Mouse (Mus musculus) lung, embryonic 14.5 days (tissue): Measurements from ENCODE around the gene Rnf26. TPM values are rescaled to one million over a fixed set of nuclear protein-coding genes. Genes with fewer than 3 reads are reported as not detected.

ENCODE experiments used
- ATAC-seq: fragments of 200-750 bp; cut with Nextera tagmentation; 2 replicates; pipeline ENCODE4 v1.8.0; 2017; ENCODE audit warnings: mild to moderate bottlenecking, moderate TSS enrichment, moderate library complexity; ENCODE audit not compliant: insufficient read depth
- DNase-seq: peaks from one replicate; pipeline ENCODE4 v3.0.0-alpha.2; 2015
- H3K27ac ChIP-seq: fragments of 300-500 bp; sonication (generic); 2 replicates; pipeline ENCODE4 v1.5.1; 2014; ENCODE audit warnings: low read depth, mild to moderate bottlenecking, moderate library complexity
- H3K27me3 ChIP-seq: fragments of 300-500 bp; sonication (generic); 2 replicates; pipeline ENCODE4 v1.6.1; 2014; ENCODE audit warnings: low read length, control low read depth; ENCODE audit not compliant: insufficient read depth
- H3K36me3 ChIP-seq: fragments of 300-500 bp; sonication (generic); 2 replicates; pipeline ENCODE4 v1.6.1; 2014; ENCODE audit warnings: control low read depth; ENCODE audit not compliant: insufficient read depth
- H3K4me1 ChIP-seq: fragments of 300-500 bp; sonication (generic); 2 replicates; pipeline ENCODE4 v1.6.1; 2014; ENCODE audit warnings: antibody characterized with exemption, control low read depth; ENCODE audit not compliant: insufficient read depth
- H3K4me2 ChIP-seq: fragments of 300-500 bp; sonication (generic); 2 replicates; pipeline ENCODE4 v1.6.1; 2014; ENCODE audit warnings: mild to moderate bottlenecking
- H3K4me3 ChIP-seq: fragments of 300-500 bp; sonication (generic); 2 replicates; pipeline ENCODE4 v1.5.1; 2014; ENCODE audit warnings: low read depth, low read length
- H3K9ac ChIP-seq: fragments of 300-500 bp; sonication (generic); 2 replicates; pipeline ENCODE4 v1.6.1; 2014
- H3K9me3 ChIP-seq: fragments of 300-500 bp; sonication (generic); 2 replicates; pipeline ENCODE4 v1.6.1; 2016; ENCODE audit warnings: low read depth, low read length, control low read depth
- CTCF ChIP-seq: IDR thresholded peaks from 2 replicates; pipeline ENCODE4 v1.5.1; 2016; ENCODE audit warnings: antibody characterized with exemption, low read depth
- whole genome bisulfite sequencing: fragments of 180-500 bp; shearing (Covaris S2); extraction: QIAGEN DNeasy Blood & Tissue Kit; methylation state at CpG from one replicate; pipeline ENCODE4 v1.1.7; 2014; 5-methylcytosine and 5-hydroxymethylcytosine counted together
- polyA plus RNA-seq: library from polyadenylated mRNA; unstranded; fragments of >200 nt; fragmentation: Nextera tagmentation; extraction: Ambion mirVana; gene quantifications from 2 replicates; pipeline ENCODE4 v1.2.1, GENCODE M21; 2014

Gene Rnf26
- polyA plus RNA-seq, 1 experiment from 2014 or later, result 89.2 TPM

DNA sequence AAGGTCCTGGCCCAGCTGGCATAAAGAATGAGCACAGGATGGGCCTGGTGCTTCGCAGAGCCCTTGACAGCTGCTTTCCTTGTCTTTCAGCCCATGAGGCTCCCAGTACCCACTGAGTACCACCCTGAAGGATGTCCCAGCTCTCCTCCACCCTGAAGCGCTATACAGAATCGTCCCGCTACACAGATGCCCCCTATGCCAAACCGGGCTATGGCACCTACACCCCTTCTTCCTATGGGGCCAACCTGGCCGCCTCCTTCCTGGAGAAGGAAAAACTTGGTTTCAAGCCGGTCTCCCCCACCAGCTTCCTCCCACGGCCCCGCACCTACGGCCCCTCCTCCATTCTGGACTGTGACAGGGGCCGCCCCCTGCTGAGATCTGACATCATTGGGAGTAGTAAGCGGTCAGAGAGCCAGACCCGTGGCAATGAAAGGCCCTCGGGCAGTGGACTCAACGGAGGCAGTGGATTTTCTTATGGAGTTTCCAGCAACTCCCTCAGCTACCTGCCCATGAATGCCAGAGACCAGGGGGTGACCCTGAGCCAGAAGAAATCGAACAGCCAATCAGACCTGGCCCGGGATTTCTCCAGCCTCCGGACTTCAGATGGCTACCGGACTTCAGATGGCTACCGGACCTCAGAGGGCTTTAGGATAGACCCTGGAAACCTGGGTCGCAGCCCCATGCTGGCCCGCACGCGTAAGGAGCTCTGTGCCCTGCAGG, 37.9 kb downstream of the Rnf26 start:
- no peak for TF ChIP-seq CTCF

DNA sequence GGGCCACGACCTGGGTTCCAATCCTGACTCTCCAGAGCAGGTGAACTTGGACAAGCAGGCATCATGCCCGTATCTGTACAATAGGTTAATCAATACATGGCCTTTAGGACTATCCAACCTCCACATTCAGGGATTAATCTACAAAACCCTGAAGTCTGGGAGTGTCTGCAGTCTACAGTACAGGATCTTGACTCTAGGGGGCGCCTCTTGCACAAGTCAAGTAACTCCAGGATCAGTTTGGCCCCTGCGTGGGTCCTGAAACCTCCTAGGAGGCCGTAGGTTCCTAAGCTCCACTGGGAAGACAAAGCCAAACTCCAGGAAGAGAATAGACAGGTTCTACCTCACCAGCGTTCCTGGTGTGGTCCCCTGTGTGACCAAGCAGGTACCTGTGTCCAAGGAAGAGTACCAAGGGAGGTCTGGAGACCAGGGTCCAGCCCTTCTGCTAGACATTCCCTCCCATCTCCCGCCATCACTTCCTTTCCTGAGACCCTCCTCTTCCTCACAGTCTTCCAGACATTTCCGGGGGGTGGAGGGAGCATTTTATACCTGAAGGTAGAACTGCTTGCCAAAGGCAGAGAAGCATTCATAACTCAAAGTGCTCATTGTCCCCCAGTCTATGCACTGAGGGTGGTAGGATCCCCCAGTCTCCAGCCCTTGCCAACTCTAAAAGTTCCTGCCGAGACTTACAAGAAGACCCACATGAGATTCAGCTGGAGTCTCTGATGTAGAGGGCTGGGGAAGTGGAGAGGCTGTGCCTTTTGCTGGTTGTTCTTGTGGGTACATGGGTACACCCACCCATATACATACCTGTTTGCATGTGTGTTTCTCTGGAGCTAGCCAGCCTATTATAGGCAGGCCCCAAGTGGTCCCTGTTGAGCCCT, 38.7 kb downstream of the Rnf26 start:
- ATAC-seq (no peak), DNase-seq (peak; percentile 50)
- no peaks in the 10 kb centered on the region for H3K27me3 ChIP-seq
- no peak overlapping the region for H3K27ac ChIP-seq
- peak; percentile 39 for TF ChIP-seq CTCF
- H3K4me3 ChIP-seq, result no peak overlapping the region
- H3K4me1 ChIP-seq, result peaks cover 12% of the 10 kb centered on the region; the same call in 1 of the 2 replicates
- no peak overlapping the region for H3K4me2 ChIP-seq
- H3K9ac ChIP-seq, result no peak overlapping the region
- H3K36me3 ChIP-seq, result no peaks in the 10 kb centered on the region
- 56% methylated on average over 9 of the region's 9 CpGs for WGBS
- no peaks in the 10 kb centered on the region for H3K9me3 ChIP-seq

More for the DNA sequence above, 37.9 kb downstream of the Rnf26 start:
- no peaks in the 10 kb centered on the region for H3K27me3 ChIP-seq
- H3K4me3 ChIP-seq, result no peak overlapping the region
- no peak overlapping the region for H3K9ac ChIP-seq
- H3K4me1 ChIP-seq, result peaks cover 12% of the 10 kb centered on the region; the same call in 1 of the 2 replicates
- no peak overlapping the region for H3K4me2 ChIP-seq
- H3K27ac ChIP-seq, result no peak overlapping the region
- H3K9me3 ChIP-seq, result no peaks in the 10 kb centered on the region
- DNase-seq (no peak), ATAC-seq (no peak)
- H3K36me3 ChIP-seq, result no peaks in the 10 kb centered on the region
- 72% methylated on average over 24 of the region's 24 CpGs for WGBS

GRCm38 (mm10) chr9:44073115-44073514, 40.2 kb downstream of the Rnf26 start:
- no peak overlapping the region for H3K27ac ChIP-seq
- WGBS, result 68% methylated on average over 5 of the region's 5 CpGs
- 0 out of 2 replicates have a peak, but pooled peaks cover 5% of the 10 kb centered on the region for H3K4me1 ChIP-seq

GRCm38 (mm10) chr9:44072599-44072915, 40.8 kb downstream of the Rnf26 start:
- WGBS, result 20% methylated on average over 4 of the region's 4 CpGs
- H3K4me3 ChIP-seq, result no peak overlapping the region
- H3K4me1 ChIP-seq, result 0 out of 2 replicates have a peak, but pooled peaks cover 5% of the 10 kb centered on the region
- no peak overlapping the region for H3K4me2 ChIP-seq
- no peaks in the 10 kb centered on the region for H3K9me3 ChIP-seq
- no peak for DNase-seq
- no peaks in the 10 kb centered on the region for H3K36me3 ChIP-seq
- ATAC-seq, result no peak
- no peak for TF ChIP-seq CTCF
- no peaks in the 10 kb centered on the region for H3K27me3 ChIP-seq
- H3K9ac ChIP-seq, result no peak overlapping the region; the same call in 1 of the 2 replicates
- no peak overlapping the region for H3K27ac ChIP-seq

More at GRCm38 (mm10) chr9:44073115-44073514, 40.2 kb downstream of the Rnf26 start:
- H3K4me2 ChIP-seq, result no peak overlapping the region
- TF ChIP-seq CTCF, result no peak
- H3K4me3 ChIP-seq, result no peak overlapping the region
- no peaks in the 10 kb centered on the region for H3K36me3 ChIP-seq
- H3K9ac ChIP-seq, result 0 out of 2 replicates have a peak overlapping the region, but pooled peaks have one; percentile 6
- ATAC-seq (no peak), DNase-seq (no peak)
- no peaks in the 10 kb centered on the region for H3K9me3 ChIP-seq
- no peaks in the 10 kb centered on the region for H3K27me3 ChIP-seq

DNA sequence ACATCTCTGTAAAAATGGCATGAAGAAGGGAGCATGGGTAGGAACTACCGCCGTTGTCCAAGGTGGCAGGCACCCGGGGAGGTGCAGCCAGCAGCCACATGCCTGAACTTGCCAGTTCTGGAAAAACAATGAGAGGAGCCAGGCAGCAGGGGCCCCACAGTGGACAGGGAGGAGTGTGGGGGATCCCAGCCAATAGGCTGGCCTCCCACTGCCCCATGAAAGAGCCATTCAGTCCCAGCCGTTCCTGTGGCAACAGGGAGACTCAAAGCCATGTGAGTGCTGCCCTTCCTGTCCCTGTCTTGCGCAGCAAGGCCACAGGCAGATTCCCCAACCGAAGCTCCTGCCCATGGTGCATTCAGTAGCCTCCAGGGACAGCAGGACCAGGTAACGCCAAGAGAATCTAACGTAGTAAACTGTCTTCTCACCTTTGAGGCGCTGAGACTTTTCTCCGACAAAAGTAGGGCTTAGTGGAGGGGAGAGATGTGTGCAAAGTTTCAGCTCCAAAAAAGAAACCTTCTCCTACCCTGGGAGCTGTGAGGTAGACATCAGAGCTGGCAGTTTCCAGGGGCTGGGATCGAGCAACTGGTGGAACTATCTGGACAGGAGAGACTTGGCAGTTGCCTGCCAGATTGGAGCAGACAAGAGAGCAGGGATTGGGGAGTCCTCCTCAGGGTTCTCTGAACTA, 41.3 kb downstream of the Rnf26 start:
- ATAC-seq (no peak; the same call in 1 of the 2 replicates), DNase-seq (peak; percentile 35)
- no peaks in the 10 kb centered on the region for H3K27me3 ChIP-seq
- TF ChIP-seq CTCF, result no peak
- H3K36me3 ChIP-seq, result no peaks in the 10 kb centered on the region
- WGBS, result 33% methylated on average over 11 of the region's 11 CpGs
- H3K4me2 ChIP-seq, result no peak overlapping the region
- H3K4me1 ChIP-seq, result 0 out of 2 replicates have a peak, but pooled peaks cover 8% of the 10 kb centered on the region
- H3K9me3 ChIP-seq, result no peaks in the 10 kb centered on the region
- peak overlapping the region; percentile 3; the same call in 1 of the 2 replicates for H3K9ac ChIP-seq
- H3K27ac ChIP-seq, result no peak overlapping the region
- no peak overlapping the region for H3K4me3 ChIP-seq

DNA sequence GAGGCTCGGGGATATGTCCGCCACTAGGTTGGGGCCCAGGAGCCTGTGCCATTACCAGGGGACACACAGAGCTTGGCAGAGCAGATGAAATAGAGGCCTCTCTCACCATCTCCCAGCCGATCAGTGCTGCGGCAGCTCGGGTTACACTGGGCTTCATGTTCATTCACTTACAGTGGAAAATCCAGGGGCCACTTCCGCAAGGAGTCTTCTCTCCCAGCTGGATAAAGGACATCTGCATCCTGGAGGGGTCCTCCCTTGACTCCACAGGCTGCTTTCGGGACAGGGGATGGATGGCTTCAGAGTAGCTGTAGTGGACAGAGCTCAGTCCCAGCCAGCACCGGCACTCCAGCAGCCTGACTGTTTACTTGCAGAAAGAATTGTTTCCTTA, 42.5 kb downstream of the Rnf26 start:
- H3K9me3 ChIP-seq, result no peaks in the 10 kb centered on the region
- 0 out of 2 replicates have a peak, but pooled peaks cover 10% of the 10 kb centered on the region for H3K4me1 ChIP-seq
- H3K27me3 ChIP-seq, result no peaks in the 10 kb centered on the region
- H3K4me2 ChIP-seq, result no peak overlapping the region; the same call in 1 of the 2 replicates
- WGBS, result 36% methylated on average over 8 of the region's 8 CpGs
- DNase-seq (no peak), ATAC-seq (no peak)
- H3K36me3 ChIP-seq, result no peaks in the 10 kb centered on the region
- TF ChIP-seq CTCF, result no peak
- no peak overlapping the region for H3K9ac ChIP-seq
- H3K4me3 ChIP-seq, result no peak overlapping the region
- no peak overlapping the region for H3K27ac ChIP-seq
